Mouse (Mus musculus): ENCODE results near the gene Catsper1. TPM values are rescaled to one million over a fixed set of nuclear protein-coding genes. Genes with fewer than 3 reads are reported as not detected.

The Catsper1 gene
- total and polyA plus RNA-seq, 3 experiments, result not detected

GRCm38 (mm10) chr19:5374177-5374576 lies 38.6 kb downstream of the Catsper1 start:
- Histone ChIP-seq H3K27me3 (ENCODE audit: insufficient read depth, low read length) (no peaks in the 10 kb centered on the region), H3K4me1 (ENCODE audit: insufficient read depth, low read depth, low read length) (peaks cover 12% of the 10 kb centered on the region; the same call in 1 of the 2 replicates), H3K36me3 (replicated peaks) (peaks cover 91% of the 10 kb centered on the region), H3K9me3 (replicated peaks) (no peaks in the 10 kb centered on the region), H3K4me3 (ENCODE audit: low read depth, low read length) (no peak overlapping the region)
- no peak for DNase-seq (ENCODE audit: low spot score)
- TF ChIP-seq POLR2AphosphoS5 (IDR thresholded peaks at IDR 0.05; ENCODE audit: insufficient replicate concordance, low read depth, low read length) (no peak), GATA1 (IDR thresholded peaks at IDR 0.05; ENCODE audit: borderline replicate concordance, low read length) (no peak), GATA2 (IDR thresholded peaks at IDR 0.05; ENCODE audit: borderline replicate concordance, low read depth, low read length) (no peak), CTCF (IDR thresholded peaks at IDR 0.05; ENCODE audit: low read depth, low read length) (no peak), TAL1 (conservative IDR thresholded peaks at IDR 0.05; ENCODE audit: low read depth, low read length) (no peak)
- no peak for ATAC-seq (ENCODE audit: extremely low read depth, insufficient number of reproducible peaks, low FRiP score, poor library complexity, severe bottlenecking)

- no peak for DNase-seq (ENCODE audit: low spot score)
- H3K9me3 ChIP-seq (replicated peaks), result no peaks in the 10 kb centered on the region
- H3K36me3 ChIP-seq (replicated peaks), result peaks cover 91% of the 10 kb centered on the region
- H3K4me1 ChIP-seq (ENCODE audit: insufficient read depth, low read depth, low read length), result peaks cover 11% of the 10 kb centered on the region; the same call in 1 of the 2 replicates
- no peak for ATAC-seq (ENCODE audit: extremely low read depth, insufficient number of reproducible peaks, low FRiP score, poor library complexity, severe bottlenecking)
- no peak for TF ChIP-seq CTCF (IDR thresholded peaks at IDR 0.05; ENCODE audit: low read depth, low read length)
- no peak for TF ChIP-seq GATA2 (IDR thresholded peaks at IDR 0.05; ENCODE audit: borderline replicate concordance, low read depth, low read length)
- no peak for TF ChIP-seq GATA1 (IDR thresholded peaks at IDR 0.05; ENCODE audit: borderline replicate concordance, low read length)
- H3K27me3 ChIP-seq (ENCODE audit: insufficient read depth, low read length), result no peaks in the 10 kb centered on the region
- H3K4me3 ChIP-seq (ENCODE audit: low read depth, low read length), result no peak overlapping the region
Measured at GRCm38 (mm10) chr19:5374748-5375147, 39.2 kb downstream of the Catsper1 start.

GRCm38 (mm10) chr19:5377446-5377845 lies 41.9 kb downstream of the Catsper1 start:
- H3K27me3 ChIP-seq (ENCODE audit: insufficient read depth, low read length), result no peaks in the 10 kb centered on the region
- peaks cover 94% of the 10 kb centered on the region for H3K36me3 ChIP-seq (replicated peaks)
- H3K4me3 ChIP-seq (ENCODE audit: low read depth, low read length), result no peak overlapping the region
- peaks cover 6% of the 10 kb centered on the region; the same call in 1 of the 2 replicates for H3K4me1 ChIP-seq (ENCODE audit: insufficient read depth, low read depth, low read length)
- DNase-seq (ENCODE audit: low spot score) (no peak), ATAC-seq (ENCODE audit: extremely low read depth, insufficient number of reproducible peaks, low FRiP score, poor library complexity, severe bottlenecking) (no peak)
- TF ChIP-seq POLR2AphosphoS5 (IDR thresholded peaks at IDR 0.05; ENCODE audit: insufficient replicate concordance, low read depth, low read length), result no peak
- no peak for TF ChIP-seq CTCF (IDR thresholded peaks at IDR 0.05; ENCODE audit: low read depth, low read length)
- TF ChIP-seq GATA2 (IDR thresholded peaks at IDR 0.05; ENCODE audit: borderline replicate concordance, low read depth, low read length), result no peak
- TF ChIP-seq GATA1 (IDR thresholded peaks at IDR 0.05; ENCODE audit: borderline replicate concordance, low read length), result no peak
- TF ChIP-seq TAL1 (conservative IDR thresholded peaks at IDR 0.05; ENCODE audit: low read depth, low read length), result no peak
- H3K9me3 ChIP-seq (replicated peaks), result no peaks in the 10 kb centered on the region

GRCm38 (mm10) chr19:5383326-5383725 lies 47.8 kb downstream of the Catsper1 start:
- no peak for ATAC-seq (ENCODE audit: extremely low read depth, insufficient number of reproducible peaks, low FRiP score, poor library complexity, severe bottlenecking)
- H3K4me1 ChIP-seq (ENCODE audit: insufficient read depth, low read depth, low read length), result peaks cover 25% of the 10 kb centered on the region
- H3K27me3 ChIP-seq (ENCODE audit: insufficient read depth, low read length), result no peaks in the 10 kb centered on the region
- H3K36me3 ChIP-seq (replicated peaks), result peaks cover 89% of the 10 kb centered on the region
- no peak overlapping the region for H3K4me3 ChIP-seq (ENCODE audit: low read depth, low read length)
- no peak for DNase-seq (ENCODE audit: low spot score)
- no peaks in the 10 kb centered on the region for H3K9me3 ChIP-seq (replicated peaks)
- TF ChIP-seq CTCF (IDR thresholded peaks at IDR 0.05; ENCODE audit: low read depth, low read length) (no peak), TAL1 (conservative IDR thresholded peaks at IDR 0.05; ENCODE audit: low read depth, low read length) (no peak), GATA2 (IDR thresholded peaks at IDR 0.05; ENCODE audit: borderline replicate concordance, low read depth, low read length) (no peak), GATA1 (IDR thresholded peaks at IDR 0.05; ENCODE audit: borderline replicate concordance, low read length) (no peak), POLR2AphosphoS5 (IDR thresholded peaks at IDR 0.05; ENCODE audit: insufficient replicate concordance, low read depth, low read length) (no peak)

DNA sequence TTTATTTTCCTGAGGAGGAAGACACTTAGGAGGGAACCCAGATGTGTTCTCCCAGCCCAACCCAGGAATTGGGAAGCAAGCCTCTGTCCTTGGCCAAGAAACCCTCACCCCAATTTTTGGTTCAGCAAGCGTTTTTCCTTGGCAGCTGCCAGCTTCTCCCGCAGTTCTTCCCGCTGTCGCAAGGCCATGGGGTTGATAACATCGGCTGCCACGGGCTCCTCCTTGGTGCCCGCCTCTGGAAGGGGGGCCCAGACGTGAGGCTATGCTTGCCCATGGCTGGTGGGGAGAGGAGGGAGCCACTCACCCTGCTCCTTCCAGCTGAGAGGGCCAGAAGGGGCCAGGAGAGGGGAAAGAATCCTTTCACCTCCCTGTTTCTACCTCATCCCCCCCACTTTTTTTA lies 49.2 kb downstream of the Catsper1 start:
- DNase-seq (ENCODE audit: low spot score) (no peak), ATAC-seq (ENCODE audit: extremely low read depth, insufficient number of reproducible peaks, low FRiP score, poor library complexity, severe bottlenecking) (no peak)
- Histone ChIP-seq H3K4me3 (ENCODE audit: low read depth, low read length) (no peak overlapping the region), H3K27me3 (ENCODE audit: insufficient read depth, low read length) (no peaks in the 10 kb centered on the region), H3K9me3 (replicated peaks) (no peaks in the 10 kb centered on the region), H3K4me1 (ENCODE audit: insufficient read depth, low read depth, low read length) (peaks cover 29% of the 10 kb centered on the region), H3K36me3 (replicated peaks) (peaks cover 75% of the 10 kb centered on the region)
- TF ChIP-seq TAL1 (conservative IDR thresholded peaks at IDR 0.05; ENCODE audit: low read depth, low read length) (no peak), GATA1 (IDR thresholded peaks at IDR 0.05; ENCODE audit: borderline replicate concordance, low read length) (no peak), POLR2AphosphoS5 (IDR thresholded peaks at IDR 0.05; ENCODE audit: insufficient replicate concordance, low read depth, low read length) (no peak), CTCF (IDR thresholded peaks at IDR 0.05; ENCODE audit: low read depth, low read length) (no peak), GATA2 (IDR thresholded peaks at IDR 0.05; ENCODE audit: borderline replicate concordance, low read depth, low read length) (no peak)

- H3K4me1 ChIP-seq (ENCODE audit: insufficient read depth, low read depth, low read length), result peaks cover 49% of the 10 kb centered on the region
Measured at GRCm38 (mm10) chr19:5388011-5388441, 52.5 kb downstream of the Catsper1 start.

More at GRCm38 (mm10) chr19:5388011-5388441, 52.5 kb downstream of the Catsper1 start:
- H3K9me3 ChIP-seq (replicated peaks), result no peaks in the 10 kb centered on the region
- ATAC-seq (ENCODE audit: extremely low read depth, insufficient number of reproducible peaks, low FRiP score, poor library complexity, severe bottlenecking) (no peak), DNase-seq (ENCODE audit: low spot score) (peak; percentile 50)
- TF ChIP-seq TAL1 (conservative IDR thresholded peaks at IDR 0.05; ENCODE audit: low read depth, low read length), result no peak
- no peak for TF ChIP-seq GATA2 (IDR thresholded peaks at IDR 0.05; ENCODE audit: borderline replicate concordance, low read depth, low read length)
- TF ChIP-seq POLR2AphosphoS5 (IDR thresholded peaks at IDR 0.05; ENCODE audit: insufficient replicate concordance, low read depth, low read length), result no peak
- no peak for TF ChIP-seq CTCF (IDR thresholded peaks at IDR 0.05; ENCODE audit: low read depth, low read length)
- no peak for TF ChIP-seq GATA1 (IDR thresholded peaks at IDR 0.05; ENCODE audit: borderline replicate concordance, low read length)
- no peaks in the 10 kb centered on the region for H3K27me3 ChIP-seq (ENCODE audit: insufficient read depth, low read length)
- H3K36me3 ChIP-seq (replicated peaks), result peaks cover 61% of the 10 kb centered on the region
- peak overlapping the region; percentile 96 for H3K4me3 ChIP-seq (ENCODE audit: low read depth, low read length)
